9 mouse cellular contexts compared by ENCODE assay signal in genomic region chr7:4653780-4654179, GRCm38 (mm10). TPM values are rescaled to one million over a fixed set of nuclear protein-coding genes. Genes with fewer than 3 reads are reported as not detected.
DNase-seq lines count a peak whose midpoint lies in the region; ATAC-seq lines count a peak whose summit lies in the region.
"Had no signal": no experiment of that assay in that cellular context is flagged by ENCODE, and none has a peak within 500 bp of the region (broad histone marks: within the 10 kb centered on the region; RNA-seq: fewer than 3 reads in every experiment).

No protein-coding gene starts in this region.

- H3K4me1 ChIP-seq in embryonic facial prominence, embryonic 13.5 days: peaks cover 43% of the 10 kb centered on the region
- peaks cover 27% of the 10 kb centered on the region for H3K4me1 ChIP-seq in embryonic facial prominence, embryonic 10.5 days
- peaks cover 69% of the 10 kb centered on the region for H3K4me1 ChIP-seq in neural tube, embryonic 13.5 days (replicated peaks)
- peaks cover 51% of the 10 kb centered on the region for H3K4me1 ChIP-seq in neural tube, embryonic 15.5 days

- H3K9me3 ChIP-seq in embryonic facial prominence, embryonic 13.5 days: no peaks in the 10 kb centered on the region
- no peaks in the 10 kb centered on the region for H3K9me3 ChIP-seq in embryonic facial prominence, embryonic 10.5 days
- H3K9me3 ChIP-seq in neural tube, embryonic 13.5 days: no peaks in the 10 kb centered on the region
- H3K9me3 ChIP-seq in neural tube, embryonic 15.5 days (replicated peaks): no peaks in the 10 kb centered on the region

- no peak overlapping the region for H3K4me3 ChIP-seq in embryonic facial prominence, embryonic 13.5 days
- H3K4me3 ChIP-seq in embryonic facial prominence, embryonic 10.5 days: no peak overlapping the region
- no peak overlapping the region for H3K4me3 ChIP-seq in neural tube, embryonic 13.5 days
- no peak overlapping the region for H3K4me3 ChIP-seq in neural tube, embryonic 15.5 days (replicated peaks)

- 0 out of 2 replicates have a peak overlapping the region, but pooled peaks have one; percentile 17 for H3K9ac ChIP-seq in embryonic facial prominence, embryonic 13.5 days
- peak overlapping the region; percentile 38; the same call in 1 of the 2 replicates for H3K9ac ChIP-seq in neural tube, embryonic 13.5 days
- H3K9ac ChIP-seq in neural tube, embryonic 15.5 days (replicated peaks): no peak overlapping the region

- no peak overlapping the region for H3K4me2 ChIP-seq in embryonic facial prominence, embryonic 13.5 days
- H3K4me2 ChIP-seq in neural tube, embryonic 13.5 days: no peak overlapping the region
- no peak overlapping the region for H3K4me2 ChIP-seq in neural tube, embryonic 15.5 days

- WGBS in embryonic facial prominence, embryonic 13.5 days: 79% methylated on average over 7 of the region's 7 CpGs
- 88% methylated on average over 7 of the region's 7 CpGs for WGBS in embryonic facial prominence, embryonic 10.5 days
- 85% methylated on average over 7 of the region's 7 CpGs for WGBS in neural tube, embryonic 13.5 days
- 92% methylated on average over 7 of the region's 7 CpGs for WGBS in neural tube, embryonic 15.5 days

- peaks cover 17% of the 10 kb centered on the region for H3K36me3 ChIP-seq in embryonic facial prominence, embryonic 13.5 days
- H3K36me3 ChIP-seq in embryonic facial prominence, embryonic 10.5 days (replicated peaks): peaks cover 33% of the 10 kb centered on the region
- peaks cover 16% of the 10 kb centered on the region; the same call in 1 of the 2 replicates for H3K36me3 ChIP-seq in neural tube, embryonic 13.5 days
- peaks cover 8% of the 10 kb centered on the region; the same call in 1 of the 2 replicates for H3K36me3 ChIP-seq in neural tube, embryonic 15.5 days

- no peaks in the 10 kb centered on the region for H3K27me3 ChIP-seq in embryonic facial prominence, embryonic 13.5 days
- H3K27me3 ChIP-seq in embryonic facial prominence, embryonic 10.5 days (replicated peaks; ENCODE audit: low read depth, poor library complexity, severe bottlenecking): no peaks in the 10 kb centered on the region
- no peaks in the 10 kb centered on the region for H3K27me3 ChIP-seq in neural tube, embryonic 13.5 days
- H3K27me3 ChIP-seq in neural tube, embryonic 15.5 days (replicated peaks): no peaks in the 10 kb centered on the region

- no peak for ATAC-seq in embryonic facial prominence, embryonic 13.5 days (ENCODE audit: insufficient number of reproducible peaks, insufficient read depth, low FRiP score, low TSS enrichment, low read depth)
- ATAC-seq in neural tube, embryonic 13.5 days (ENCODE audit: low read depth): no peak
- no peak for ATAC-seq in neural tube, embryonic 15.5 days (ENCODE audit: low FRiP score)
- peak; percentile 71 for ATAC-seq in megakaryocyte, adult 5-6 weeks (ENCODE audit: poor library complexity, severe bottlenecking)

- H3K27ac ChIP-seq in embryonic facial prominence, embryonic 13.5 days: no peak overlapping the region
- H3K27ac ChIP-seq in embryonic facial prominence, embryonic 10.5 days (replicated peaks): no peak overlapping the region
- no peak overlapping the region for H3K27ac ChIP-seq in neural tube, embryonic 13.5 days (replicated peaks)
- H3K27ac ChIP-seq in neural tube, embryonic 15.5 days (replicated peaks): no peak overlapping the region

- DNase-seq in embryonic facial prominence, embryonic 10.5 days (ENCODE audit: low spot score): no peak
- peak; percentile 91 for DNase-seq in thymus, postnatal 0 days (ENCODE audit: low spot score)
- DNase-seq in urinary bladder, adult 2 months (ENCODE audit: low spot score): no peak
- DNase-seq in frontal cortex, postnatal 25 days (ENCODE audit: low spot score in 2 of 2): no peak

RNA-seq across cellular contexts. Expression of gene Ppp6r1, which starts 5.0 kb away (rescaled TPM):
- 10.5 and 14.1 TPM in 2 replicates for polyA plus RNA-seq in embryonic facial prominence, embryonic 13.5 days (2015; fragmentation: Nextera tagmentation; extraction: Ambion mirVana)
- 9.3 and 11.0 TPM in 2 replicates for polyA plus RNA-seq in embryonic facial prominence, embryonic 10.5 days (2016; fragmentation: Nextera tagmentation; extraction: Ambion mirVana)
- polyA plus RNA-seq in neural tube, embryonic 13.5 days (2015; fragmentation: Nextera tagmentation; extraction: Ambion mirVana): 10.3 TPM in 2 replicates
- 8.3 and 8.9 TPM in 2 replicates for polyA plus RNA-seq in neural tube, embryonic 15.5 days (2015; fragmentation: Nextera tagmentation; extraction: Ambion mirVana)
- total RNA-seq in megakaryocyte, adult 5-6 weeks (2015): 71.1 and 72.6 TPM in 2 replicates
- total RNA-seq in megakaryocyte, adult 5-6 weeks (2017): 85.6 and 101 TPM in 2 replicates
- 19.8 and 23.8 TPM in 2 replicates for polyA plus RNA-seq in thymus, postnatal 0 days (2015; fragmentation: Nextera tagmentation; extraction: Ambion mirVana)
- polyA plus RNA-seq in urinary bladder, adult 2 months (2012; rRNA removed): 130 and 140 TPM in 2 replicates

RNA-seq across cellular contexts. Expression of gene Tmem86b, which starts 22.6 kb away (rescaled TPM):
- 2.0 and 2.2 TPM in 2 replicates for polyA plus RNA-seq in embryonic facial prominence, embryonic 13.5 days (2015; fragmentation: Nextera tagmentation; extraction: Ambion mirVana)
- 1.9 and 2.1 TPM in 2 replicates for polyA plus RNA-seq in embryonic facial prominence, embryonic 10.5 days (2016; fragmentation: Nextera tagmentation; extraction: Ambion mirVana)
- 2.4 and 3.5 TPM in 2 replicates for polyA plus RNA-seq in neural tube, embryonic 13.5 days (2015; fragmentation: Nextera tagmentation; extraction: Ambion mirVana)
- polyA plus RNA-seq in neural tube, embryonic 15.5 days (2015; fragmentation: Nextera tagmentation; extraction: Ambion mirVana): 1.7 and 2.3 TPM in 2 replicates
- 8.9 and 10.7 TPM in 2 replicates for total RNA-seq in megakaryocyte, adult 5-6 weeks (2015)
- total RNA-seq in megakaryocyte, adult 5-6 weeks (2017): 13.6 and 22.1 TPM in 2 replicates
- polyA plus RNA-seq in thymus, postnatal 0 days (2015; fragmentation: Nextera tagmentation; extraction: Ambion mirVana): 1.7 and 2.1 TPM in 2 replicates
- 15.5 and 19.2 TPM in 2 replicates for polyA plus RNA-seq in urinary bladder, adult 2 months (2012; rRNA removed)

RNA-seq across cellular contexts. Expression of gene Hspbp1, which starts 31.1 kb away (rescaled TPM):
- polyA plus RNA-seq in embryonic facial prominence, embryonic 13.5 days (2015; fragmentation: Nextera tagmentation; extraction: Ambion mirVana): 78.4 and 92.3 TPM in 2 replicates
- 131 and 136 TPM in 2 replicates for polyA plus RNA-seq in embryonic facial prominence, embryonic 10.5 days (2016; fragmentation: Nextera tagmentation; extraction: Ambion mirVana)
- 121 and 136 TPM in 2 replicates for polyA plus RNA-seq in neural tube, embryonic 13.5 days (2015; fragmentation: Nextera tagmentation; extraction: Ambion mirVana)
- polyA plus RNA-seq in neural tube, embryonic 15.5 days (2015; fragmentation: Nextera tagmentation; extraction: Ambion mirVana): 156 and 173 TPM in 2 replicates
- total RNA-seq in megakaryocyte, adult 5-6 weeks (2015): 12.7 and 16.9 TPM in 2 replicates
- 9.8 and 15.3 TPM in 2 replicates for total RNA-seq in megakaryocyte, adult 5-6 weeks (2017)
- polyA plus RNA-seq in thymus, postnatal 0 days (2015; fragmentation: Nextera tagmentation; extraction: Ambion mirVana): 74.9 and 91.0 TPM in 2 replicates
- 33.0 and 33.5 TPM in 2 replicates for polyA plus RNA-seq in urinary bladder, adult 2 months (2012; rRNA removed)

RNA-seq across cellular contexts. Expression of gene Brsk1, which starts 36.6 kb away (rescaled TPM):
- 2.7 and 3.1 TPM in 2 replicates for polyA plus RNA-seq in embryonic facial prominence, embryonic 13.5 days (2015; fragmentation: Nextera tagmentation; extraction: Ambion mirVana)
- 2.0 and 2.2 TPM in 2 replicates for polyA plus RNA-seq in embryonic facial prominence, embryonic 10.5 days (2016; fragmentation: Nextera tagmentation; extraction: Ambion mirVana)
- polyA plus RNA-seq in neural tube, embryonic 13.5 days (2015; fragmentation: Nextera tagmentation; extraction: Ambion mirVana): 5.9 and 6.2 TPM in 2 replicates
- 6.5 and 6.8 TPM in 2 replicates for polyA plus RNA-seq in neural tube, embryonic 15.5 days (2015; fragmentation: Nextera tagmentation; extraction: Ambion mirVana)
- total RNA-seq in megakaryocyte, adult 5-6 weeks (2015): not detected in 2 replicates
- total RNA-seq in megakaryocyte, adult 5-6 weeks (2017): not detected in 2 replicates
- 0.06 and 0.20 TPM in 2 replicates for polyA plus RNA-seq in thymus, postnatal 0 days (2015; fragmentation: Nextera tagmentation; extraction: Ambion mirVana)
- 10.1 and 12.8 TPM in 2 replicates for polyA plus RNA-seq in urinary bladder, adult 2 months (2012; rRNA removed)

RNA-seq across cellular contexts. Expression of gene Ptprh, which starts 49.9 kb away (rescaled TPM):
- polyA plus RNA-seq in embryonic facial prominence, embryonic 13.5 days (2015; fragmentation: Nextera tagmentation; extraction: Ambion mirVana): 0.14 TPM in 1 of 2 replicates, not detected in the other
- not detected in 2 replicates for polyA plus RNA-seq in embryonic facial prominence, embryonic 10.5 days (2016; fragmentation: Nextera tagmentation; extraction: Ambion mirVana)
- polyA plus RNA-seq in neural tube, embryonic 13.5 days (2015; fragmentation: Nextera tagmentation; extraction: Ambion mirVana): 0.26 and 0.31 TPM in 2 replicates
- 0.43 and 0.65 TPM in 2 replicates for polyA plus RNA-seq in neural tube, embryonic 15.5 days (2015; fragmentation: Nextera tagmentation; extraction: Ambion mirVana)
- not detected in 2 replicates for total RNA-seq in megakaryocyte, adult 5-6 weeks (2015)
- total RNA-seq in megakaryocyte, adult 5-6 weeks (2017): not detected in 2 replicates
- not detected in 2 replicates for polyA plus RNA-seq in thymus, postnatal 0 days (2015; fragmentation: Nextera tagmentation; extraction: Ambion mirVana)
- polyA plus RNA-seq in urinary bladder, adult 2 months (2012; rRNA removed): not detected in 2 replicates
- polyA plus RNA-seq: embryonic facial prominence, embryonic 14.5 days had no signal
